Mouse (Mus musculus) left cerebral cortex, adult 9 months (tissue): ENCODE results near the gene Esrrg.
A peak's percentile ranks its signal among the peaks of the same experiment; 100 is the strongest.

Experiments
- DNase-seq, 2 experiments: peaks; one replicate each; pipeline ENCODE4 v3.0.0; 2022; ENCODE audit warnings: low spot score in 2 of 2

The Esrrg gene

GRCm38 (mm10) chr1:187907871-187908270 is 299.3 kb downstream of the Esrrg start:
- no peak for DNase-seq

- DNase-seq: peak; percentile 7 to 16
Measured at GRCm38 (mm10) chr1:187910718-187911117, 302.1 kb downstream of the Esrrg start.

- DNase-seq: no peak
Measured at GRCm38 (mm10) chr1:187911201-187911600, 302.6 kb downstream of the Esrrg start.

GRCm38 (mm10) chr1:187918303-187918702 is 309.7 kb downstream of the Esrrg start:
- no peak for DNase-seq

GRCm38 (mm10) chr1:187918939-187919338 is 310.3 kb downstream of the Esrrg start:
- DNase-seq: no peak

GRCm38 (mm10) chr1:187920156-187920777 is 311.7 kb downstream of the Esrrg start:
- DNase-seq: no peak

GRCm38 (mm10) chr1:187931146-187931545 is 322.6 kb downstream of the Esrrg start:
- no peak for DNase-seq

- DNase-seq: no peak
Measured at GRCm38 (mm10) chr1:187938652-187939051, 330.1 kb downstream of the Esrrg start.

- DNase-seq: no peak
Measured at GRCm38 (mm10) chr1:187939078-187939477, 330.5 kb downstream of the Esrrg start.

GRCm38 (mm10) chr1:187951506-187951905 is 342.9 kb downstream of the Esrrg start:
- DNase-seq: no peak

- DNase-seq: no peak
Measured at GRCm38 (mm10) chr1:187956702-187957101, 348.1 kb downstream of the Esrrg start.

- DNase-seq: no peak
Measured at GRCm38 (mm10) chr1:187959192-187959591, 350.6 kb downstream of the Esrrg start.

GRCm38 (mm10) chr1:187961452-187961851 is 352.9 kb downstream of the Esrrg start:
- no peak for DNase-seq

GRCm38 (mm10) chr1:187964829-187965760 is 356.5 kb downstream of the Esrrg start:
- no peak for DNase-seq

- no peak for DNase-seq
Measured at GRCm38 (mm10) chr1:187965921-187966320, 357.3 kb downstream of the Esrrg start.

GRCm38 (mm10) chr1:187968379-187968778 is 359.8 kb downstream of the Esrrg start:
- DNase-seq: no peak

- DNase-seq: no peak
Measured at GRCm38 (mm10) chr1:187969491-187969890, 360.9 kb downstream of the Esrrg start.

GRCm38 (mm10) chr1:187974396-187974795 is 365.8 kb downstream of the Esrrg start:
- DNase-seq: peak in 1 of 2 experiments; percentile 63

- no peak for DNase-seq
Measured at GRCm38 (mm10) chr1:187975465-187976352, 367.1 kb downstream of the Esrrg start.

GRCm38 (mm10) chr1:187976353-187976730 is 367.8 kb downstream of the Esrrg start:
- DNase-seq: no peak

- no peak for DNase-seq
Measured at GRCm38 (mm10) chr1:187981028-187981427, 372.4 kb downstream of the Esrrg start.

GRCm38 (mm10) chr1:187983177-187983576 is 374.6 kb downstream of the Esrrg start:
- DNase-seq: no peak
